Mouse (Mus musculus) brain, embryonic 14.5 days (tissue): Measurements from ENCODE around the gene Dnase1l1.

Source experiments
- CTCF ChIP-seq: fragments of 200-500 bp; IDR thresholded peaks from 2 replicates; pipeline ENCODE4 v1.5.1; 2012; ENCODE audit warnings: inconsistent platforms, mild to moderate bottlenecking, moderate library complexity, borderline replicate concordance; ENCODE audit not compliant: insufficient read depth, insufficient read length; ENCODE audit errors: extremely low read depth
- POLR2A ChIP-seq: fragments of 200-500 bp; IDR thresholded peaks from 2 replicates; pipeline ENCODE4 v1.6.1; 2012; ENCODE audit warnings: mild to moderate bottlenecking, inconsistent platforms, borderline replicate concordance; ENCODE audit not compliant: poor library complexity, insufficient read depth, insufficient read length, severe bottlenecking; ENCODE audit errors: extremely low read depth

GRCm38 (mm10) chrX:74240332-74240731 lies 41.8 kb downstream of the Dnase1l1 start:
- TF ChIP-seq CTCF (no peak), POLR2A (no peak)
